Comparison of ENCODE assay signal across 14 mouse cellular contexts in genomic region chr15:26795937-26796336, GRCm38 (mm10).
DNase-seq lines count a peak whose midpoint lies in the region; ATAC-seq lines count a peak whose summit lies in the region.
"Had no signal": no experiment of that assay in that cellular context is flagged by ENCODE, and none has a peak within 500 bp of the region (broad histone marks: within the 10 kb centered on the region; RNA-seq: fewer than 3 reads in every experiment).

No protein-coding gene starts in this region.

- ATAC-seq in hindbrain, embryonic 11.5 days (ENCODE audit: low FRiP score): peak; percentile 51; the same call in 1 of the 2 replicates
- no peak for ATAC-seq in midbrain, embryonic 14.5 days (ENCODE audit: low FRiP score, low TSS enrichment)
- ATAC-seq: intestine, embryonic 16.5 days had no signal

- H3K9me3 ChIP-seq in hindbrain, embryonic 11.5 days (ENCODE audit: control insufficient read depth, low read length): no peaks in the 10 kb centered on the region
- H3K9me3 ChIP-seq in midbrain, embryonic 14.5 days (ENCODE audit: control insufficient read depth, low read length): no peaks in the 10 kb centered on the region
- H3K9me3 ChIP-seq: limb, embryonic 10.5 days had no signal

- peak; percentile 10 to 11 for DNase-seq in cerebellum, postnatal 14 days
- no peak for DNase-seq in cerebellum, adult 11 months
- DNase-seq in adrenal gland, adult (ENCODE audit: inconsistent age in 2 of 2, low spot score in 1 of 2): peak; percentile 77 to 92
- DNase-seq in hindbrain, embryonic 11.5 days (ENCODE audit: low spot score): no peak
- peak; percentile 9 for DNase-seq in midbrain, embryonic 14.5 days
- DNase-seq in gastrocnemius, postnatal 36 days: no peak
- DNase-seq in urinary bladder, postnatal 25 days (ENCODE audit: low spot score): no peak
- no peak for DNase-seq in thymus, postnatal 14 days
- DNase-seq: cerebellum, adult 2 months; kidney, postnatal 14 days; lung, postnatal 14 days had no signal

- H3K9ac ChIP-seq in hindbrain, embryonic 11.5 days (ENCODE audit: low read depth, low read length): no peak overlapping the region
- H3K9ac ChIP-seq in midbrain, embryonic 14.5 days (replicated peaks; ENCODE audit: low read length): no peak overlapping the region
- H3K9ac ChIP-seq: liver, embryonic 14.5 days had no signal

- H3K4me3 ChIP-seq in hindbrain, embryonic 11.5 days (ENCODE audit: low read depth, low read length): no peak overlapping the region
- no peak overlapping the region for H3K4me3 ChIP-seq in midbrain, embryonic 14.5 days (replicated peaks; ENCODE audit: low read depth, low read length)
- H3K4me3 ChIP-seq: limb, embryonic 10.5 days had no signal

- intact Hi-C loops in gastrocnemius, postnatal 36 days (cut with DNase I): no loop called here

- peak overlapping the region; percentile 24; the same call in 1 of the 2 replicates for H3K27ac ChIP-seq in hindbrain, embryonic 11.5 days (ENCODE audit: low read depth, low read length)
- 0 out of 2 replicates have a peak overlapping the region, but pooled peaks have one; percentile 32 for H3K27ac ChIP-seq in midbrain, embryonic 14.5 days (replicated peaks; ENCODE audit: low read depth, low read length)
- H3K27ac ChIP-seq: limb, embryonic 10.5 days; liver, embryonic 14.5 days had no signal

- H3K4me1 ChIP-seq in hindbrain, embryonic 11.5 days (replicated peaks; ENCODE audit: control insufficient read depth, insufficient read depth, low read length): no peaks in the 10 kb centered on the region; the same call in 1 of the 2 replicates
- H3K4me1 ChIP-seq in midbrain, embryonic 14.5 days (ENCODE audit: control insufficient read depth, insufficient read depth, low read length): 0 out of 2 replicates have a peak, but pooled peaks cover 3% of the 10 kb centered on the region

- 66% methylated on average over 2 of the region's 2 CpGs for WGBS in hindbrain, embryonic 11.5 days
- WGBS in midbrain, embryonic 14.5 days: 60% methylated on average over 2 of the region's 2 CpGs

- H3K36me3 ChIP-seq in hindbrain, embryonic 11.5 days (ENCODE audit: control insufficient read depth, insufficient read depth, low read length): no peaks in the 10 kb centered on the region
- no peaks in the 10 kb centered on the region for H3K36me3 ChIP-seq in midbrain, embryonic 14.5 days (ENCODE audit: control insufficient read depth, insufficient read depth, low read length)
- H3K36me3 ChIP-seq: limb, embryonic 10.5 days had no signal

- H3K4me2 ChIP-seq in hindbrain, embryonic 11.5 days (replicated peaks; ENCODE audit: low read depth, low read length): no peak overlapping the region
- no peak overlapping the region for H3K4me2 ChIP-seq in midbrain, embryonic 14.5 days (ENCODE audit: low read length)

- H3K27me3 ChIP-seq in hindbrain, embryonic 11.5 days (ENCODE audit: control insufficient read depth, insufficient read depth, low read length): no peaks in the 10 kb centered on the region
- H3K27me3 ChIP-seq in midbrain, embryonic 14.5 days (ENCODE audit: control insufficient read depth, insufficient read depth, low read length): no peaks in the 10 kb centered on the region

Comparison
In these comparisons a context has a peak if more than half of its experiments do, and no peak if none do; other contexts are left out.
1. DNase-seq: peak in cerebellum, postnatal 14 days (2 of 2), adrenal gland, adult (2 of 2) and midbrain, embryonic 14.5 days (single experiment); none in cerebellum, adult 11 months (single experiment), hindbrain, embryonic 11.5 days (single experiment), gastrocnemius, postnatal 36 days (0 of 2), urinary bladder, postnatal 25 days (single experiment) and thymus, postnatal 14 days (single experiment).